Mouse (Mus musculus): ENCODE data around the gene Serinc2.

Gene Serinc2

GRCm38 (mm10) chr4:130298877-130299628 is 20.0 kb upstream of the Serinc2 start:
- no peak for DNase-seq (ENCODE audit: extremely low spot score, low spot score)

GRCm38 (mm10) chr4:130297123-130297529 is 18.1 kb upstream of the Serinc2 start:
- no peak for DNase-seq (ENCODE audit: extremely low spot score, low spot score)

GRCm38 (mm10) chr4:130296243-130296965 is 17.4 kb upstream of the Serinc2 start:
- DNase-seq (ENCODE audit: extremely low spot score, low spot score), result no peak

GRCm38 (mm10) chr4:130295047-130295745 is 16.2 kb upstream of the Serinc2 start:
- DNase-seq (ENCODE audit: extremely low spot score, low spot score), result no peak

GRCm38 (mm10) chr4:130294513-130294912 is 15.5 kb upstream of the Serinc2 start:
- no peak for DNase-seq (ENCODE audit: extremely low spot score, low spot score)

GRCm38 (mm10) chr4:130292271-130292670 is 13.3 kb upstream of the Serinc2 start:
- DNase-seq (ENCODE audit: extremely low spot score, low spot score), result peak; percentile 90

- no peak for DNase-seq (ENCODE audit: extremely low spot score, low spot score)
Measured at GRCm38 (mm10) chr4:130289824-130290223, 10.8 kb upstream of the Serinc2 start.

- DNase-seq (ENCODE audit: extremely low spot score, low spot score), result no peak
Measured at GRCm38 (mm10) chr4:130286531-130286930, 7.5 kb upstream of the Serinc2 start.

- DNase-seq (ENCODE audit: extremely low spot score, low spot score), result no peak
Measured at GRCm38 (mm10) chr4:130283826-130284225, 4.8 kb upstream of the Serinc2 start.

GRCm38 (mm10) chr4:130282856-130283255 is 3.9 kb upstream of the Serinc2 start:
- no peak for DNase-seq (ENCODE audit: extremely low spot score, low spot score)

- no peak for DNase-seq (ENCODE audit: extremely low spot score, low spot score)
Measured at GRCm38 (mm10) chr4:130276573-130277176, 2.3 kb downstream of the Serinc2 start.

- DNase-seq (ENCODE audit: extremely low spot score, low spot score), result no peak
Measured at GRCm38 (mm10) chr4:130275823-130276105, 3.2 kb downstream of the Serinc2 start.

GRCm38 (mm10) chr4:130275016-130275822 is 3.8 kb downstream of the Serinc2 start:
- DNase-seq (ENCODE audit: extremely low spot score, low spot score), result peak; percentile 67

GRCm38 (mm10) chr4:130274346-130275015 is 4.5 kb downstream of the Serinc2 start:
- no peak for DNase-seq (ENCODE audit: extremely low spot score, low spot score)

- peak; percentile 73 for DNase-seq (ENCODE audit: extremely low spot score, low spot score)
Measured at GRCm38 (mm10) chr4:130273698-130274345, 5.2 kb downstream of the Serinc2 start.

- no peak for DNase-seq (ENCODE audit: extremely low spot score, low spot score)
Measured at GRCm38 (mm10) chr4:130270611-130271347, 8.2 kb downstream of the Serinc2 start.

GRCm38 (mm10) chr4:130270089-130270488 is 8.9 kb downstream of the Serinc2 start:
- DNase-seq (ENCODE audit: extremely low spot score, low spot score), result no peak

- DNase-seq (ENCODE audit: extremely low spot score, low spot score), result no peak
Measured at GRCm38 (mm10) chr4:130268736-130269135, 10.3 kb downstream of the Serinc2 start.

GRCm38 (mm10) chr4:130267069-130267468 is 11.9 kb downstream of the Serinc2 start:
- DNase-seq (ENCODE audit: extremely low spot score, low spot score), result no peak

Data from neural tube, embryonic 10.5 days (tissue).